Mouse (Mus musculus) cerebellum, adult 11-12 months (tissue): ENCODE measurements around the gene Dph1.

ENCODE experiments used
- DNase-seq: peaks from one replicate; pipeline ENCODE4 v3.0.0; 2022

The Dph1 gene

DNA sequence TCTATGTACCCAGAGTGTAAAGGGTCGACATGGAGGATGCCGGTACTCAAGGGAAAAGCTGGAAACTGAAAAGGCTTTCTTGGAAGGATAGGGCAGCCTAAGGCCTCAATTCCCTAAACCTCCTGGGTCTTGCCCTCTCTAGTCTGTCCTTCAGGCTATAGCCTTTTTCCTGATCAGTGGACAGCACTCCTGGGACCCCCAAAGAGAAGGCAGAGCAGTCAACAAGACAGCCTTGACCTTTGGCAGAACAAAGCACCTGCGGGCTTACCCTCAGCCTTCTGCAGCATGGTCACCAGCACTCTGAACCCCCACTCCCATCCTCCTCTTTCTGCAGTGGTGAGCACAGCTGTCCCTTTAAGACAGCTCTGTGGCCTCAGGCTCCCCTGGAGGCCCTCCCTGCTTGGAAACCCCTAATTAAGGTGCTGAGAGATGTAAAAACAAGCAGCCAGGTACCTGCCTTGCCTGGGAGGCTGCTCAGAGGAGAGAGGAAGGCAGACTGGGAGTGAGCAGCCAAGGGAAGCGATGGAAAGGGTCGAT lies at the start of gene Dph1:
TSS of gene Dph1 (minus strand) at position 337 of the 537 bp plus-strand sequence.
- DNase-seq = peak; percentile 49

DNA sequence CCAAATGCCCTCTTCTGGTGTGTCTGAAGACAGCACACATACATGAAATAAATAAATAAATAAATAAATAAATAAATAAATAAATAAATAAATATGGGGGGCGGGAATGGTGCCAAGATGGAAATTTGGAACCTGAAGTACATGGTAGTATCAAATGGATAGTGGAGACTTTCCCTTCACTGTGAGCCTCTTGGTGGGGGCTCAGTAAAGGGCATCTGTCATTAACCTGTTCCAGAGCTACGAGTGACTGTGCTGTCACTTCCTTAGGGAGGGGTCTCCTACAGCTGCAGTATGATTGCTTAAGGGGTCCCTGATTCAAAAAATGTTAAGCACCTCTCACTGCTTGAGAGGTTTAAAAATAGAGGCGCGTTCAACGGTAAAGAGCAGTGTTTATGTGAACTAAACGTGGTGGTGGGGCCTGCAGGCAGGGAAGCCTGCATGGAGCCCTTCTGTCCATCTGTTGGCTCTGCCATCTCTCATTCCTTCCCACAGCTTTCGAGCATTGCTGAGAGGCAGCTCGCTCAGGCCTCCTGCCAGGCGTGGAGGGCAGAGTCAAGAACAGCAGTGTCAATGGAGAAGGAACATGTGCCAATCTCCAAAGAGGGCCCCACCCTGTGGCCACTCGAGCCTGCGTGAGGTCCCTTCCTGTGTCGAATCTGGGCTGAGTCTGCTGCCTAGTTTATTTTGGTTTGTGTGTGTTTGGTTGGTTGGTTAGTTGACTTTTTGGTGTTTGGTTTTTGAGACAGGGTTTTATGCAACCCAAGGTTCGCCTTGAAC lies 49.3 kb upstream of the Dph1 start:
- peak; percentile 96 for DNase-seq

DNA sequence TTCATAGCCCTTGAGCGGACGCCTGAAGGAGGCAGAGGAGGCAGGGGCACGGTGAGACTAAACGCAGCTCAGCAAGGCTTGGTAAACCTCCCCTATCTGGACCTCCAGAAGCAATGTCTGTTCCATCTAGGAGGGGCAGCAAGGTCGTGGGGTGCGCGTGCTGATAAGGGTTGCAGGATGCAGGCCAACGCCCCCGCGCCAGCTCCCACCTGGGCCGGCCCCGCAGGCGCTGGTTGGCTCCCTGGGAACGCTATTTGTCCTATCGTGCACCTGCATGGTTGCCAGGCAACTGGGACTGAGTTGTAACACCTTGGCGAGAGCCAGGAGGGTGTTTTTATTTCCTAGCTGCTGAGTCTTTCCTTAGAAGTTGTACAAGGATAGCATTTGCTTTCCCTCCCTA lies 43.7 kb upstream of the Dph1 start:
- DNase-seq = peak; percentile 71

DNA sequence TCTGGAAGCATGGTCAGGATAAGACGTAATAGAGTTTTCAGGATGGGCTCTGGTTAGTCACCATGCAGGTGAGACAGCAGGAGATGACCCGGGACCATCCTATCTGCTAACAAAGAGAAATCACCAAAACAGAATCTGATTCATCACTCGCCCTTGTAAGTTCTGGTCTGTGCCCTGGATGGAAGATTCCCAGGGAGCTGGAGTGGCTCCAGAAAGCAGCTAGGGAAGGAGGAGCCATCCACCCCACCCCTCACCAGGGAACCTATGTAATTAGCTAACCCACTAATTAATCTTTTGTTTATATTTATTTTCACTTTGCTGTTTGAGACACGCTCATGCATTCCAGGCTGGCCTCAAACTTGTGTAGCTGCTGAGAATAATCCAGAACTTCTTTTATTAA lies 41.4 kb upstream of the Dph1 start:
- DNase-seq = no peak

DNA sequence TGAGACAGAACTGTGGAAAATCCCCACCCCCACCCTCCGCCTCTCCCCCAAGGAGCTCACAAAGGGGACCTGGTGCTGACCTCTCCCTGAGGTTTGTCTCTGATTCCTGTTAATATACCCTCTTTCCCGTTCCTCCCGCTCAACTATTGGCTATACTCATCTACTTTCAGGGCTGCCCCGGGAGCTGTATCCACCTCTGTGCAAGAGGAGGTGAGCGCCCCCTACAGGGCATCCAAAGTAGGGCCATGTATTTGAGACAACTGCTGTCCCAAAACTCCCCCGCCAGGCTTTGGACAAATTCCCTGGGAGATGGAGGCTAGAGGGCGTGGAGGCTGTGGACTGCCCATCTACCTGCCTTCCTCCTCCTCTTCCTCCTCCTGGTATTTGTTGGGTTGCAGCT lies 40.7 kb upstream of the Dph1 start:
- DNase-seq = peak; percentile 81

DNA sequence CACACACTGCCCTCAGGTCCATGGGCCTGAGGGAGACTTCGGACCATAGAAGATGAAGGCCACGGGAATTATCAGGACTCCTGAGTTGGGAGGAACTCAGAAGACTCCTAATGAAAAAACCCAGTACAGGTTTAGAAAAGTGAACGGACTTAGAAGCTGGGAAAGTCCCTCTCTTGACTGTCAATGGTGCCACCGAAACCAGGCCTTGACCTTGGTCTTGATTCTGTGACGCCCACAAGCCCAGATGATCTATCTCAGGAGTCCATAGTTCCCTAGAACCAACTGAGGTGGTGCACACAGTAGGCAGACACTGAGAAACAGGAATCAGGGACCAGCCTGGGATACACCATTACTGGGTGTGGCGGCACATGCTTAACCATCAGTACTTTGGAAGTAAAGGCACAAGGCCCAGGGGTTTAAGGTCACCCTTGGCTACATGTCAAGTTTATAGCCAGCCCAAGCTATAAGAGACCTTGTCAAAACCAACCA lies 39.3 kb upstream of the Dph1 start:
- DNase-seq = no peak

DNA sequence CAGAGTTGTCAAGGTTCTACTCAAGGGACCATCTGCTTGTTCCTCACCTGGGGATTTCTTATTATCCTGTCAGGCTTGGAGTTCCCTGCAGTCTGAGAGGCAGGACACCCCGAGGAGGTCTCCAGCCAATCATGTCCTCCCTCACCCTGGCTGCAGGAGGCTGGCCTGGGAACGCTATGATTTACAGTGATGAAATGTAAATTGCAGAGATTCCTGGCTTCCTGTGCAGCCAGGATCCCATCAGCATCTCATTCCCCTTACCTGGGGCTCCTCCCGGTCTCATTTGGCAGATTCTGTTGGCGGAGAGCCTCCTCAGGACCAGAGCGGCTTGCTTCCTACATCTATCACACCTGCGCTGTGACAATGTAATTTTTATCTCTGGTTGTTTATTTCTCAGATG lies 38.2 kb upstream of the Dph1 start:
- peak; percentile 63 for DNase-seq

DNA sequence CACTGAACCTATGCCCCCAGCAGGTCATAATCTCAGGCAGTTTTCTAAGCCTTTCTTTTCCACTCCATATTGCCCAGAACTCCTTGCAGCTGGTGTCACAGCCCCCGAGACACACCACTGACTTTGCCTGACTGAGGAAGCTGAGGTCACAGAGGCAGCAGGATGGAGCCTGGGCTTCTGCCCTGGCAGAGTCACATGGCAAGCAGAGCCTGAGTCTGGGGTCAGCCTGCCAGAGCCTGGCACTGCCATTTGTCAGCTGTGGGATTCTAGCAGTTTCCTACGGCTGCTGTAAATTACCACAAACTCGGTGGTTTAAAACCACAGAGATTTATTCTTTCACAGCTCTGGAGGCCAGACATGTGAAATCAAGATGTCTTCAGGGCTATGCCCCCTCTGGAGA lies 36.6 kb upstream of the Dph1 start:
- DNase-seq = no peak

DNA sequence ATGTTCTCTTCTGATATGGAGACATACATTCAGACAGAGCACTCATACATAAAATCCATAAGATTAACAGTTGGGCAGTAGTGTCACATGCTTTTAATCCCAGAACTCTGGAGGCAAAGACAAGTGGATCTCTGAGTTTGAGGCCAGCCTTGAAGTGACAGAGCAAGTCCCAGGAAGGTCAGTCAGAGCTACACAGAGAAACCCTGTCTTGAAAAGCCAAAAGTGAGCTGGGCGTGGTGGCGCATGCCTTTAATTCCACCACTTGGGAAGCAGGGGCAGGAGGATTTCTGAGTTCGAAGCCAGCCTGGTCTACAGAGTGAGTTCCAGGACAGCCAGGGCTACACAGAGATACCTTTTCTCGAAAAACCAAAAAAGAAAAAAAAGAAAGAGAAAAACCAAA lies 33.8 kb upstream of the Dph1 start:
- DNase-seq = no peak

DNA sequence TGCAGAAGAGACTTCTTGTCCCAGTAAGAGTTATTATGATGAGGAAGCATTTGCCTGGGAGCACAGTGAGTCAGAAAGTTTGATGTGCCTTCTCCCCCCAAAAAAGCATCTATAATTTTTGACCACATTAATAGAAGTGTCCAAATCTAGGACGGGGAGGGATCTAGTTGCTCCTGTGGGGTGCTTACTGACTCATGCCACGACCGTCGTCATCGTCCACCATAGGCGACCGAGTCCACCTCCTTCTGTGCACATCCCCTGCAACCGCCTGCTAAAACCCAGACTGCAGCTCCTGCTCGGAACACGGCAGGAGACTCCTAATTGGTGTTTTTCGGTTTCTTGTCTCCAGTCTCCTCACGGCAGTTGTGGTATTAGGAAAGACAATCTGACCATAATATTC lies 33.0 kb upstream of the Dph1 start:
- DNase-seq = no peak

DNA sequence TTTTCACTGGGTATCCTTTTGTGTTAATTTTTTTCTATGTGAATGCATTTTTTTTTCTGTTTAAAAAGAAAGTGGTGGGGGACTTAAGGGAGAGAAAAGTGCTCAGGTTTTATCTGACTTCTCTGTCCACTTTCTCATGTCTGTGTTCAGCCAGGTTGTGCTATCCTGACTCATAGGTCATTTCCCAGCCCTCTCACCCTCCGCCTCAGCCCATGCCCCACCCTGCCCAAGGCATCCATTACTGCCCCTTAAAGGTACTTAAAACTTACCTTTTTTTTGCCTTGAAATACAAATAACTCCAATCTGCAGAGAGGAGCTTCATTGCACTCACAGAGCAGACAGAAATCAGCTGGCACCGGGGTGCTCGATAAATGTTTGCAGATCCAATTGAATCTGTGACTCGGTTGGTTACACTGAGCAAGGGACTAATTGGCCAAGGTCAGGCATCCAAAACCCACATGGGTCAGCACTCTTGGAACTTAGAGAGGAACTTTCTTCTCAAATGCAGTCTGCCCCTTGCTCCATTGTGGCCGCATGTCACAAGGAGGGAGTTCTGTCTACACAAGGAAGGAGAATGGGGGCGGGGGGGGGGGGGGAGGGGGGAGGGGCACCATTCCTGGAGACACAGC lies 29.6 kb upstream of the Dph1 start:
- no peak for DNase-seq

DNA sequence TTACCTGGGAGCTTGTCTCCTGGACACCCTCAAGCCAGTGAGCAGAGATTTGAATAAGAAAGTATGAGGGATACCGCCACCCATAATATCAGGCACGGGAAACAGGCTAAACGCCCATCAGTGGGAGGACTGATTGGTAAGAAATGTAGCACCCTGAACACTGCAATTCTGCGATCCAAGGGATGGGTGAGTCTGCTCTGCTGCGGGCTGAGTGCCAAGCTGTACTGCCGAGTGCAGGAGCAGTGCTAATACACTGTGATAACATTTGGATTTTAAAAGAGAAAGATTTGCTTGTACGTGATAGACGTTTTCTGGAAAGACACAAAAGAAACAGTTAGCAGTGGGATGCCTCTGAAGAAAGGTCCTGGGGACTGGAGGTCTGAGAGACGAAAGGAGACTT lies 29.1 kb upstream of the Dph1 start:
- DNase-seq = no peak

DNA sequence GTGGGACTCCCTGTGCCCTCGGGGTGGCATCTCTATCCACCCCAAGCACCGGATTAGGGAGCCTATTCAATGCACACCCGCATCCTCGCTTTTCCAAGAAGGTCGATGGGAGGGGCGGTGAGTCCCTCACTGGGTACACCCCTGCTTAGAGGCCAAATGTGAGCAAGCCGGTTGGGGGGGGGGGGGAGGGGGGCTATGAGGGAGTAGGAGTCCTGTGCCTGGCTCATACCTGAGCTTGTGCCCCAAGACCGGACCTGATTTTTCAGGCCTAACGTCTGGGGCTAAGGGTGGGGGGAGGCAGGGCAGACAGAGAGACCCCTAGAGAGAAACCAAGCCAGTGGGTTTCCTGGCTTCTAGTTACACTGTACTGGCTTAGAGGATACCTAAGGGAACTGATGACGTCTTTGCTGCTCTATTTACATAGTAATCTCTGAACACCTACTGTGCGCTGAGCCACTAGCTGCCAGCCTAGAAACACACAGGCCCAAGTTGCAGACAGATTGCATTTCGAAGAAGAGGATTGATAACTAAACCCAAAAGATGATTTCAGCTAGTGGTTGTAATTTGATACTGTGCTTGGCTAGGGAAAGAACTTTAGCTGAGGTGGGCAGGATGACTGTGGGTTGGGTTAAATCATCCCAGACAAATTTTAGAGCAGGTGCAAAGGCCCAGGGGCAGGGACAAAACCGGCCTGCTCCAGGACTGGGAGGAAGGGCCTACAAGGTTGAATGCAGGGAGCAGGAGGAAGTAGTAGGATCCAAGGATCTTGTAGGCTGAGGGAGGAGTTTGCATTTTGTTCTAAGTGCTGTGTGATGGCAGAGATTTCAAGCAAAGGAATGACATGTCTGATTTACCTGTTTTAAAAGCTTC lies 23.3 kb upstream of the Dph1 start:
- no peak for DNase-seq

DNA sequence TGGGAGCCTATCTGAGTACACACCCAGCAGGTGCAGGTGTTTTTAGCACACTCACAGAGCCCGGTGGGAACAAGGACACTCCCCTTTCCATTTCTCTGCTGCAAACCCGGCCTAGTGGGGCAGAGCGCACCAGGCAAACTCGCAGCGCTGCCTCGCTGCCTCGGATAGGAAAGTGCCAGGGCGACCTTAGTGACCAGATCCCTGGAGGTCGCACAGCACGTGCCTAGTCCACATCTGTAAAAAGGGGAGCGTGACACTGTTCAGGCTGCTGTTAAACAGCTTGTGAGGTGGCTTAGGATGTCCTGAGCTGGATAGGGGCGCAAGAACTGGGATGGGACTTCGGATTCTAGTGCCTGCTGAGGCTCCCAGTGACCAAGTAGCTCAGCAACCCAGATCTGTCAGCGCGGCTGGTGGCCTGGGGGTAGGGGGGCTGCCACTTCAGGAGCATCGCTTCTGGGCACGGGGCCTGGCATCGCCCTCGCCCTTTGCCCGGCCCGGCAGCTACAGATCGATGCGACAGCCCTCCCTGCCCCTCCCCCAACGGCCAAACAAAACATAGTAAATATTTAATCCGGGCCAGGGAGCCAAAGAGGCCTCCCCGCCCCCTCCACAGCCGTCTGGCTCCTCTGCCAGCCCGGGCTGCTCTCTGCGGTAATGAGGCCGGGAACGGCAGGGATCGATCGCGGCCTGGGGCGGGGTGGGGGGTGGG lies 22.5 kb upstream of the Dph1 start:
- DNase-seq = peak; percentile 79

DNA sequence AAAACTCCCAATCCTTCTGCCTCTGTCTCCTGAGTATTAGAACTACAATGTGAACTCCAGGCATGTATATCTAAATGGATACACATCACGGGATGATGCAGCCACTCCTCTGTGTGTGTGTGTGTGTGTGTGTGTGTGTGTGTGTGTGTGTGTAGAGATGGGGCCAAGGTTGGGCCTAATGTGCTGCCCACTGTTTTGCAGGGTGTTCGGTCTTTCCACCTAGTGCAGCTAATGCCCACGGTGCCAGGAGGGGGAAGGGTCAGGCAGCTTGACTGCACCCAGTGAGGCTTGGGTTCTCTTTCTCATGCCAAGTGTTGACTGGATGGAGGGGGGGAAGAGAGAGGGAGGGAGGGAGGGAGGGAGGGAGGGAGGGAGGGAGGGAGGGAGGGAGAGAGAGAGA lies 21.8 kb upstream of the Dph1 start:
- peak; percentile 72 for DNase-seq

DNA sequence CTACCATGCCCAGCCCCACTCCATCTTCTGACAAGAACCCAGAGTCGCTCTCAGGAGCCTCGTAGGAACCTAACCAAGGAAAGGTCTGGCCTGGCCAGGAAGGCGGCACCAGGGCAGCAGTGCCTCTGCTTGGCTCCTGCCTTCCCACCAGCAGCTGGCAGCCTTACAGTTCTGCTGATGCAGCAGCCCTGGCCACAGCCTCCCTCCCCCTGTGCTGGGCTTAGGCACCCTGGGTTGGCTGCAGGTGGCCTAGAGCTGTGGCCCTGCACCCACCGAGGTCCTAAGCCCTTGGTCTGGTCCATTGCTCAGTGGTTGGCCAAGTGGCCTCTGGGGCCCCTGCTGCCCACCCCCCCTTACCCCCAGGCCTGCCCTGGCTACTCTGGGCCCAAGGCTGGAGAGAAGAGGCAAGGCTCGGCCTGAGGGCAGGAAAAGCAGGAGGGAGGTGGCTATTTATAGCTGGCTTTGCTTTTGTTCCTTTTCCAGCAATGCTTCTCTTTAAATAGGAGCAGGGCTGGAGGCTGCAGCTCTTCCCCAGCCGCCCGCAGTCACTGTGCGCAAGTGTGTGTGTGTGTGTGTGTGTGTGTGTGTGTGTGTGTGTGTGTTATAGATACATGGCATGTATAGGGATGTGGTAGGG lies 21.1 kb upstream of the Dph1 start:
- peak; percentile 78 for DNase-seq

DNA sequence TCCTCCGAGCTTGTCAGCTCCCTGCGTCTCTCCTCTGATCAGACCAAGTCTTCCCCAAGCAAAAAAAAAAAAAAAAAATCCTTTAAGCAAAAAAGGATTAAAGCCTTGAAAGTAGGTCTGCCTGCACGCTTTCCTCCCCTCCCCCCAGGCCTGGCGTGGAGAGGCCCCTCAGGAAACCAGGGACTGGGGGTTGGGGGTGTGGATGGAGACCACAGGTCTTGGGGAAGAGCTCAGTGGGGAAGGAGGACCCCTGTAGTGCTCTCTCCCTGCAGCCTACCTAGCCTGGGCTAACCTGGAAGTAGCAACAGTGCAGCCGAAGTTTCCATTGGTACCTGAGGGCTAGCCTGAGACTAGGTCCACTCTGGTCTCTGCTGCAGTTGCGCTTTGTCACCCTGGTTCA lies 19.7 kb upstream of the Dph1 start:
- DNase-seq = peak; percentile 56

DNA sequence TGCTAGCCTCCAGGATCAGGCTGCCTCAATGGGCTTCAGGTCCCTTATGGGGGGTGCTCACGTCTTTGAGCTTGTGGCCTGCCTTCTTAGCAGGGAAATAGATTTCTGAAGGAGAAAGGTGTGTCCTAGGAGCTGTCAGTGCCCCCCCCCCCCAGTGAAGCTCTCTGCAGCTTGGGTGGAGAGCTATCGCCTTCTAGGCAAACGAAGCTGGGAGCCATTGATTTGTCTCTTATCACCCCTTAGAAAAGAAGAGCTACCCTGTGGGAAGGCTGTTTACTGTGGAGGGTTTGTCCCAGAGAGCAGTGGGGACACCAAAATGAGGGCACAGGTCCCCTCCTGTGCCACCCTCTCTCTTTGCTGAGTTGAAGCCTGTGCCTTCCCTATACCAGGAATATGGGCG lies 19.1 kb upstream of the Dph1 start:
- DNase-seq = peak; percentile 28

DNA sequence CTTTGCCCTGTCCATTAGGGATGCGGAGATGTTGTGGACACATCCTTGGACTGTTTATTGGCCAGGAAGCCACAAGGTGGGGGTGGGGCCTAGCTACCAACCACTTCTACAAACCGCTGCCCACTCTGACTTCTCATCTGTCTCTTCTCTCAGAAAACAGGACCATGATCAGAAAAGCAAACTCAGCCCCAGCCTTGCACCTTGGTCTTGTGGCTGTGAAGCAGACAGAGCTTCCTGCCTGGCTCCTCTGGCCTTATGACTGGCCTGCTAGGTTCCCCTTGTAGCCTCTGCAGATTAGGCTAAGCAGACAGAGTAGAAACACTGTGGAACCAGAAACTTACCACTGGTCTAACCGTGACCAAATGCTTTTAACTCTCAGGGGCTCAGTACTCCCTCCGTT lies 18.3 kb upstream of the Dph1 start:
- peak; percentile 29 for DNase-seq

DNA sequence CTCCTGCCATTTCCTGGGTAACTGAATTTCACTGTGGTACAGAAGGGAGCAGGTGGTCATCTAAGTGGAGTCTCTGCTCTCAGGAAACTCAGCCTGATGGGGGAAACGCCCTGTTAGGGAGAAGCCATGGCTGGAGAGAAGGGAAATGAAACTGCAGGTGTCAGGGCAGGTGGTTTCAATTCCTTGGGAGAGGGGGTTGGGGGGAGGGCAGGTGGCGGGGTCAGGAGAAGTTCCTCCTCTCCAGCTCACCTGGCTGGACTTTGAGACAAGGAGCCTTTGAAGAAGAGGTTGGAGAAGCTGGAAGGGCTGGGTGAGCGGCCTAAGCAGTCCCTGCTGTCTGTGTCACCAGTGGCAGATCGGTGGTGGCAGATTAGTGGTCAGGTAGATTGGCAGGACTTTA lies 15.3 kb upstream of the Dph1 start:
- DNase-seq = peak; percentile 38

DNA sequence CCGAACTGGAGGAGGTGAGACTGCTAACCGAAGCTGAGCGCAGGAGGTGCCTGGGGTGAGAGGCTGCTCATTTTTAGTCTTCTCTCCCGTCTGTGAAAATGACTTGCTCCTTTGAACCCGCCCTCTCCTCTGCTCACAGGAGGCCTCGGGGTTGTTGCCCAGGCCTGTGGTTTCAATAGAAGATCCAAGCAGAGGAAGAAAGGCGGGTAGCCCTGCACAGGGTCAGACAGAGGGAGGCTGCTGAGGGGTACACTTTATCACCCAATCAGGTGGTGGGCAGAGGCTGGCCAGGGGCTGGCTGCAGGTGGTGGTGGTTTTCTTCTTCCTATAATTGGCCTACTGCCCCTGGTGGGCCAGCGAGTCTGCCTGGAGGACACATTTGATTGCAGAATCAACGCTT lies 13.4 kb upstream of the Dph1 start:
- DNase-seq = peak; percentile 52

DNA sequence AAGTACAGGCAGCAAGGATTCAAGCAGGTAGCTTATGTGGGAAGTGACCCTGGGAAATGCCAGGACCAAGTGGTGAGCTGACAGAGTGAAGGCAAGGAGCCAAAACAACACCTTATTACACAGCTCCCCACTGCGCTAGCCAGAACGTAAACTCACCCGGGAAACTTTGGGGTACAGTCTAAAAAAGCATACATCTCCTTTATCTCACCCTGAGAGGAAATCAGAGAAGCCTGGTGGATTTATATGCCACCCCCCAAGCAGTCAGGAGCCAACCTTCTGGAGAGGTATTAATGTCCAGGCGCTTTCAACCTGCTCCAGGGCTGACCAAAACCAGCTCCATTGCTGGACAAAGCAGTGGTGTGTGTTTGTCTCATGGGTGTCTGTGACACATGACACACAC lies 12.9 kb upstream of the Dph1 start:
- peak; percentile 58 for DNase-seq
